Mouse (Mus musculus) lung, postnatal 4 days (tissue): Measurements from ENCODE around the gene Zhx3.

ENCODE experiments used
- DNase-seq, 2 experiments: peaks; one replicate each; pipeline ENCODE4 v3.0.0; 2021

The Zhx3 gene

GRCm38 (mm10) chr2:160881462-160882101 is 8.8 kb upstream of the Zhx3 start:
- no peak for DNase-seq

GRCm38 (mm10) chr2:160880453-160881195 is 7.8 kb upstream of the Zhx3 start, which contains the start of gene Lpin3:
Gene Lpin3, plus strand, starts transcription at chr2:160880670.
- peak; percentile 42 to 78 for DNase-seq

- no peak for DNase-seq
These were observed 3.3 kb upstream of the Zhx3 start for GRCm38 (mm10) chr2:160876115-160876514.

GRCm38 (mm10) chr2:160874231-160874877 is 1.6 kb upstream of the Zhx3 start:
- no peak for DNase-seq

GRCm38 (mm10) chr2:160872395-160872794 is 403 bp downstream of the Zhx3 start:
- DNase-seq, result peak; percentile 79 to 84

- DNase-seq, result no peak
These were observed 1.5 kb downstream of the Zhx3 start for GRCm38 (mm10) chr2:160871310-160871709.

- DNase-seq, result no peak
These were observed 3.4 kb downstream of the Zhx3 start for GRCm38 (mm10) chr2:160869446-160869845.

- DNase-seq, result no peak
These were observed 7.5 kb downstream of the Zhx3 start for GRCm38 (mm10) chr2:160865266-160865665.

GRCm38 (mm10) chr2:160864112-160864511 is 8.7 kb downstream of the Zhx3 start:
- DNase-seq, result no peak

- no peak for DNase-seq
These were observed 12.4 kb downstream of the Zhx3 start for GRCm38 (mm10) chr2:160860363-160860762.

- DNase-seq, result no peak
These were observed 16.3 kb downstream of the Zhx3 start for GRCm38 (mm10) chr2:160856359-160857102.

- no peak for DNase-seq
These were observed 18.1 kb downstream of the Zhx3 start for GRCm38 (mm10) chr2:160854687-160855086.

GRCm38 (mm10) chr2:160850360-160850759 is 22.4 kb downstream of the Zhx3 start:
- no peak for DNase-seq

- DNase-seq, result no peak
These were observed 23.1 kb downstream of the Zhx3 start for GRCm38 (mm10) chr2:160849617-160850240.

- DNase-seq, result no peak
These were observed 24.6 kb downstream of the Zhx3 start for GRCm38 (mm10) chr2:160848186-160848585.

GRCm38 (mm10) chr2:160847664-160848063 is 25.1 kb downstream of the Zhx3 start:
- DNase-seq, result no peak

- DNase-seq, result no peak
These were observed 32.0 kb downstream of the Zhx3 start for GRCm38 (mm10) chr2:160840838-160841237.

GRCm38 (mm10) chr2:160810802-160811201 is 62.0 kb downstream of the Zhx3 start:
- peak in 1 of 2 experiments; percentile 34 for DNase-seq

GRCm38 (mm10) chr2:160810376-160810775 is 62.4 kb downstream of the Zhx3 start:
- no peak for DNase-seq

- no peak for DNase-seq
These were observed 66.7 kb downstream of the Zhx3 start for GRCm38 (mm10) chr2:160806091-160806521.

- DNase-seq, result no peak
These were observed 67.8 kb downstream of the Zhx3 start for GRCm38 (mm10) chr2:160804794-160805527.

- DNase-seq, result no peak
These were observed 70.5 kb downstream of the Zhx3 start for GRCm38 (mm10) chr2:160802326-160802725.
